Comparison of ENCODE assay signal across 9 mouse cellular contexts in genomic region chr5:36485306-36485705, GRCm38 (mm10). TPM values are rescaled to one million over a fixed set of nuclear protein-coding genes. Genes with fewer than 3 reads are reported as not detected.
A peak's percentile ranks its signal among the peaks of the same experiment; 100 is the strongest.
DNase-seq lines count a peak whose midpoint lies in the region; ATAC-seq and TF ChIP-seq lines count a peak whose summit lies in the region.
"Had no signal": no experiment of that assay in that cellular context is flagged by ENCODE, and none has a peak within 500 bp of the region (broad histone marks: within the 10 kb centered on the region; RNA-seq: fewer than 3 reads in every experiment).

No protein-coding gene starts in this region.

- TF ChIP-seq POLR2A in kidney, adult 2 months (IDR thresholded peaks at IDR 0.05; ENCODE audit: low read depth, low read length), result no peak

- no peak for ATAC-seq in kidney, embryonic 15.5 days (replicated peaks; ENCODE audit: low FRiP score)
- ATAC-seq in intestine, embryonic 15.5 days, result no peak
- ATAC-seq in neural tube, embryonic 11.5 days (ENCODE audit: insufficient read depth, low FRiP score, low TSS enrichment), result no peak

- peaks cover 3% of the 10 kb centered on the region; the same call in 1 of the 2 replicates for H3K36me3 ChIP-seq in kidney, embryonic 15.5 days
- no peaks in the 10 kb centered on the region for H3K36me3 ChIP-seq in kidney, adult 2 months (ENCODE audit: control insufficient read depth, insufficient read depth, low read length)
- no peaks in the 10 kb centered on the region for H3K36me3 ChIP-seq in intestine, embryonic 15.5 days
- no peaks in the 10 kb centered on the region for H3K36me3 ChIP-seq in neural tube, embryonic 11.5 days (ENCODE audit: control insufficient read depth, insufficient read depth, low read length)

- peaks cover 24% of the 10 kb centered on the region for H3K27me3 ChIP-seq in kidney, embryonic 15.5 days
- no peaks in the 10 kb centered on the region for H3K27me3 ChIP-seq in kidney, adult 2 months (replicated peaks; ENCODE audit: control insufficient read depth, insufficient read depth, low read length)
- peaks cover 10% of the 10 kb centered on the region; the same call in 1 of the 2 replicates for H3K27me3 ChIP-seq in intestine, embryonic 15.5 days (replicated peaks)
- H3K27me3 ChIP-seq in neural tube, embryonic 11.5 days (ENCODE audit: control insufficient read depth, insufficient read depth, low read length), result no peaks in the 10 kb centered on the region

- no peak overlapping the region for H3K27ac ChIP-seq in kidney, embryonic 15.5 days
- no peak overlapping the region for H3K27ac ChIP-seq in kidney, adult 2 months (ENCODE audit: insufficient read depth, low read depth, low read length)
- no peak overlapping the region for H3K27ac ChIP-seq in intestine, embryonic 15.5 days
- H3K27ac ChIP-seq in neural tube, embryonic 11.5 days (ENCODE audit: low read depth, low read length), result no peak overlapping the region

- WGBS in kidney, embryonic 15.5 days, result 33% methylated on average over 19 of the region's 19 CpGs
- 37% methylated on average over 19 of the region's 19 CpGs for WGBS in kidney, adult 2 months
- WGBS in intestine, embryonic 15.5 days, result 38% methylated on average over 19 of the region's 19 CpGs
- 41% methylated on average over 19 of the region's 19 CpGs for WGBS in neural tube, embryonic 11.5 days

- H3K4me1 ChIP-seq in kidney, embryonic 15.5 days, result peaks cover 38% of the 10 kb centered on the region
- H3K4me1 ChIP-seq in kidney, adult 2 months (ENCODE audit: control insufficient read depth, insufficient read depth, low read length), result peaks cover 20% of the 10 kb centered on the region
- peaks cover 20% of the 10 kb centered on the region for H3K4me1 ChIP-seq in intestine, embryonic 15.5 days (replicated peaks)
- H3K4me1 ChIP-seq in neural tube, embryonic 11.5 days (ENCODE audit: control insufficient read depth, insufficient read depth, low read length), result peaks cover 15% of the 10 kb centered on the region

- H3K9ac ChIP-seq in kidney, embryonic 15.5 days, result peak overlapping the region; percentile 49; the same call in 1 of the 2 replicates
- H3K9ac ChIP-seq in intestine, embryonic 15.5 days, result 0 out of 2 replicates have a peak overlapping the region, but pooled peaks have one; percentile 30
- peak overlapping the region; percentile 76 for H3K9ac ChIP-seq in neural tube, embryonic 11.5 days (ENCODE audit: low read length)

- H3K4me3 ChIP-seq in kidney, embryonic 15.5 days (replicated peaks), result peak overlapping the region; percentile 85
- no peak overlapping the region for H3K4me3 ChIP-seq in kidney, adult 2 months (ENCODE audit: insufficient read depth, low read depth, low read length)
- H3K4me3 ChIP-seq in intestine, embryonic 15.5 days (replicated peaks), result peak overlapping the region; percentile 55
- peak overlapping the region; percentile 87 for H3K4me3 ChIP-seq in neural tube, embryonic 11.5 days (ENCODE audit: low read depth, low read length)

- TF ChIP-seq CTCF in kidney, adult 2 months (conservative IDR thresholded peaks at IDR 0.05; ENCODE audit: insufficient read depth, insufficient read length, low read depth, low read length), result no peak

- no peaks in the 10 kb centered on the region for H3K9me3 ChIP-seq in kidney, embryonic 15.5 days (replicated peaks)
- H3K9me3 ChIP-seq in intestine, embryonic 15.5 days, result no peaks in the 10 kb centered on the region
- H3K9me3 ChIP-seq in neural tube, embryonic 11.5 days (ENCODE audit: control insufficient read depth, low read length), result no peaks in the 10 kb centered on the region

- no peak for DNase-seq in kidney, adult 2 months
- peak; percentile 21 for DNase-seq in embryo, embryonic 11 days
- no peak for DNase-seq in neural tube, embryonic 11.5 days (ENCODE audit: low spot score)
- no peak for DNase-seq in thymus, postnatal 25 days
- DNase-seq in right cerebral cortex, postnatal 4 days, result no peak
- no peak for DNase-seq in cerebellum, postnatal 36 days
- DNase-seq: kidney, postnatal 25 days had no signal

- H3K4me2 ChIP-seq in kidney, embryonic 15.5 days, result peak overlapping the region; percentile 99
- H3K4me2 ChIP-seq in intestine, embryonic 15.5 days (replicated peaks), result peak overlapping the region; percentile 97
- H3K4me2 ChIP-seq in neural tube, embryonic 11.5 days (ENCODE audit: low read depth), result peak overlapping the region; percentile 96

RNA-seq across cellular contexts. Expression of gene Ccdc96, which starts 0.9 kb away (rescaled TPM):
- polyA plus RNA-seq in kidney, embryonic 15.5 days (2015; fragmentation: Nextera tagmentation; extraction: Ambion mirVana), result 0.66 and 0.90 TPM in 2 replicates
- polyA plus RNA-seq in kidney, adult 2 months (2012; rRNA removed), result 0.26 and 0.28 TPM in 2 replicates
- polyA plus RNA-seq in intestine, embryonic 15.5 days (2015; fragmentation: Nextera tagmentation; extraction: Ambion mirVana), result 0.19 and 0.33 TPM in 2 replicates
- 3.4 and 3.8 TPM in 2 replicates for polyA plus RNA-seq in neural tube, embryonic 11.5 days (2014; fragmentation: Nextera tagmentation; extraction: Ambion mirVana)

RNA-seq across cellular contexts. Expression of gene Tada2b, which starts 1.2 kb away (rescaled TPM):
- polyA plus RNA-seq in kidney, embryonic 15.5 days (2015; fragmentation: Nextera tagmentation; extraction: Ambion mirVana), result 1.8 and 2.1 TPM in 2 replicates
- polyA plus RNA-seq in kidney, adult 2 months (2012; rRNA removed), result 17.0 and 18.7 TPM in 2 replicates
- 1.8 and 1.9 TPM in 2 replicates for polyA plus RNA-seq in intestine, embryonic 15.5 days (2015; fragmentation: Nextera tagmentation; extraction: Ambion mirVana)
- 4.0 and 4.2 TPM in 2 replicates for polyA plus RNA-seq in neural tube, embryonic 11.5 days (2014; fragmentation: Nextera tagmentation; extraction: Ambion mirVana)

RNA-seq across cellular contexts. Expression of gene Grpel1, which starts 20.5 kb away (rescaled TPM):
- 56.0 and 56.1 TPM in 2 replicates for polyA plus RNA-seq in kidney, embryonic 15.5 days (2015; fragmentation: Nextera tagmentation; extraction: Ambion mirVana)
- 30.5 and 38.4 TPM in 2 replicates for polyA plus RNA-seq in kidney, adult 2 months (2012; rRNA removed)
- polyA plus RNA-seq in intestine, embryonic 15.5 days (2015; fragmentation: Nextera tagmentation; extraction: Ambion mirVana), result 71.7 and 72.7 TPM in 2 replicates
- polyA plus RNA-seq in neural tube, embryonic 11.5 days (2014; fragmentation: Nextera tagmentation; extraction: Ambion mirVana), result 56.2 and 58.6 TPM in 2 replicates
